Mouse (Mus musculus): ENCODE measurements at regions not wholly inside any gene's neighbourhood (a gene's known extent, or its start where the extent isn't known, plus 50 kb on each side); places are given as distances from the start of the nearest gene placed in this dataset.

GRCm38 (mm10) chr15:5506848-5507544, 263.0 kb upstream of the Ptger4 start:
- no peak for ATAC-seq (ENCODE audit: insufficient number of reproducible peaks, low FRiP score, low TSS enrichment)

GRCm38 (mm10) chr15:5507545-5507913, 263.5 kb upstream of the Ptger4 start:
- ATAC-seq (ENCODE audit: insufficient number of reproducible peaks, low FRiP score, low TSS enrichment) = no peak

GRCm38 (mm10) chr15:5510056-5510455, 266.1 kb upstream of the Ptger4 start:
- no peak for ATAC-seq (ENCODE audit: insufficient number of reproducible peaks, low FRiP score, low TSS enrichment)

GRCm38 (mm10) chr15:5511046-5511445, 267.1 kb upstream of the Ptger4 start:
- ATAC-seq (ENCODE audit: insufficient number of reproducible peaks, low FRiP score, low TSS enrichment) = no peak

GRCm38 (mm10) chr15:5512546-5512945, 268.6 kb upstream of the Ptger4 start:
- no peak for ATAC-seq (ENCODE audit: insufficient number of reproducible peaks, low FRiP score, low TSS enrichment)

GRCm38 (mm10) chr15:5513146-5513545, 269.2 kb upstream of the Ptger4 start:
- ATAC-seq (ENCODE audit: insufficient number of reproducible peaks, low FRiP score, low TSS enrichment) = no peak

- no peak for ATAC-seq (ENCODE audit: insufficient number of reproducible peaks, low FRiP score, low TSS enrichment)
Measured at GRCm38 (mm10) chr15:5514217-5514616, 270.2 kb upstream of the Ptger4 start.

GRCm38 (mm10) chr15:5517244-5517966, 273.4 kb upstream of the Ptger4 start:
- ATAC-seq (ENCODE audit: insufficient number of reproducible peaks, low FRiP score, low TSS enrichment) = no peak

- 0 out of 2 replicates have a peak, but pooled peaks have one; percentile 26 for ATAC-seq (ENCODE audit: insufficient number of reproducible peaks, low FRiP score, low TSS enrichment)
Measured at GRCm38 (mm10) chr15:5519552-5519951, 275.6 kb upstream of the Ptger4 start.

- no peak for ATAC-seq (ENCODE audit: insufficient number of reproducible peaks, low FRiP score, low TSS enrichment)
Measured at GRCm38 (mm10) chr15:5519997-5520396, 276.0 kb upstream of the Ptger4 start.

GRCm38 (mm10) chr15:5528619-5529018, 284.6 kb upstream of the Ptger4 start:
- no peak for ATAC-seq (ENCODE audit: insufficient number of reproducible peaks, low FRiP score, low TSS enrichment)

- no peak for ATAC-seq (ENCODE audit: insufficient number of reproducible peaks, low FRiP score, low TSS enrichment)
Measured at GRCm38 (mm10) chr15:5533656-5534055, 289.7 kb upstream of the Ptger4 start.

- no peak for ATAC-seq (ENCODE audit: insufficient number of reproducible peaks, low FRiP score, low TSS enrichment)
Measured at GRCm38 (mm10) chr15:5537432-5537831, 293.4 kb upstream of the Ptger4 start.

GRCm38 (mm10) chr15:5539301-5539928, 295.4 kb upstream of the Ptger4 start:
- no peak for ATAC-seq (ENCODE audit: insufficient number of reproducible peaks, low FRiP score, low TSS enrichment)

GRCm38 (mm10) chr15:5554526-5554925, 310.5 kb upstream of the Ptger4 start:
- no peak for ATAC-seq (ENCODE audit: insufficient number of reproducible peaks, low FRiP score, low TSS enrichment)

- ATAC-seq (ENCODE audit: insufficient number of reproducible peaks, low FRiP score, low TSS enrichment) = no peak
Measured at GRCm38 (mm10) chr15:5554926-5555325, 310.9 kb upstream of the Ptger4 start.

- ATAC-seq (ENCODE audit: insufficient number of reproducible peaks, low FRiP score, low TSS enrichment) = no peak
Measured at GRCm38 (mm10) chr15:5555381-5556066, 311.5 kb upstream of the Ptger4 start.

GRCm38 (mm10) chr15:5561783-5562182, 317.8 kb upstream of the Ptger4 start:
- ATAC-seq (ENCODE audit: insufficient number of reproducible peaks, low FRiP score, low TSS enrichment) = no peak

- ATAC-seq (ENCODE audit: insufficient number of reproducible peaks, low FRiP score, low TSS enrichment) = no peak
Measured at GRCm38 (mm10) chr15:5574366-5574765, 330.4 kb upstream of the Ptger4 start.

- ATAC-seq (ENCODE audit: insufficient number of reproducible peaks, low FRiP score, low TSS enrichment) = no peak
Measured at GRCm38 (mm10) chr15:5579559-5579958, 335.6 kb upstream of the Ptger4 start.

- ATAC-seq (ENCODE audit: insufficient number of reproducible peaks, low FRiP score, low TSS enrichment) = no peak
Measured at GRCm38 (mm10) chr15:5580416-5580815, 336.4 kb upstream of the Ptger4 start.

Measured in cerebellum, adult (tissue).